Mouse (Mus musculus): ENCODE measurements at regions not wholly inside any gene's neighbourhood (a gene's known extent, or its start where the extent isn't known, plus 50 kb on each side); places are given as distances from the start of the nearest gene placed in this dataset.

DNA sequence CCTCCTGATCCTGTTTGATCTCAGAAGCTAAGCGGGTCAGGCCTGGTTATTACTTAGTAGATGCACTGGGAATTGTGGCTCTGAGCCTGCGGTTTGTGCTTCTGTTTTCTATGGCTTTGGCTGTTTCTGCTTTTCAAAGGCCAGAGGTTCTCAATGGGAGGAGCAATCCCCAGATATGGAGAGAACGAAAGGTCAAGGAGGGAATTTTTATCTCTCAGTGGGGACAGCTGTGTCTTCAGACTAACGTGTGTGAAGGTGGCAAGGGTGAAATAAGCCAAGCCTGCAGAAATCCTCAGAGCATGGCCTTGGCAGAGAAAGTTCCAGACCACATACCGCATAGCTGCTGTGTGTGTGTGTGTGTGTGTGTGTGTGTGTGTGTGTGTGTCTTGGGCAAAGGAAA is 375.0 kb upstream of the Fam19a5 start:
- TF ChIP-seq TAL1 (IDR thresholded peaks at IDR 0.05; ENCODE audit: low read length): no peak
- no peak for TF ChIP-seq GATA1 (IDR thresholded peaks at IDR 0.05; ENCODE audit: low read length)
